Mouse (Mus musculus): ENCODE measurements around the gene Cfap65. TPM values are rescaled to one million over a fixed set of nuclear protein-coding genes. Genes with fewer than 3 reads are reported as not detected.

Cfap65 gene
- polyA plus RNA-seq, 1 experiment from 2014 or later = 1.1 TPM

- Histone ChIP-seq H3K36me3 (ENCODE audit: control insufficient read depth, insufficient read depth, low read length) (no peaks in the 10 kb centered on the region), H3K9me3 (ENCODE audit: control insufficient read depth, low read length) (no peaks in the 10 kb centered on the region), H3K4me2 (ENCODE audit: low read length) (peak overlapping the region; percentile 67), H3K4me3 (ENCODE audit: low read length) (peak overlapping the region; percentile 42), H3K27me3 (replicated peaks; ENCODE audit: control insufficient read depth, insufficient read depth, low read length) (peaks cover 75% of the 10 kb centered on the region), H3K4me1 (ENCODE audit: control insufficient read depth, insufficient read depth, low read depth, low read length) (peaks cover 32% of the 10 kb centered on the region), H3K9ac (ENCODE audit: low read depth, low read length) (peak overlapping the region; percentile 55), H3K27ac (ENCODE audit: low read depth, low read length) (no peak overlapping the region)
- under 1% methylated on average over 39 of the region's 41 CpGs for WGBS
- ATAC-seq = peak; percentile 22; the same call in 1 of the 2 replicates
Observed at GRCm38 (mm10) chr1:74947986-74948670, 12.7 kb upstream of the Cfap65 start.

GRCm38 (mm10) chr1:74941651-74942360 is 6.4 kb upstream of the Cfap65 start:
- H3K9ac ChIP-seq (ENCODE audit: low read depth, low read length) = no peak overlapping the region
- H3K4me2 ChIP-seq (ENCODE audit: low read length) = no peak overlapping the region
- H3K4me1 ChIP-seq (ENCODE audit: control insufficient read depth, insufficient read depth, low read depth, low read length) = no peaks in the 10 kb centered on the region
- no peak overlapping the region for H3K27ac ChIP-seq (ENCODE audit: low read depth, low read length)
- no peaks in the 10 kb centered on the region for H3K9me3 ChIP-seq (ENCODE audit: control insufficient read depth, low read length)
- no peak for ATAC-seq
- H3K36me3 ChIP-seq (ENCODE audit: control insufficient read depth, insufficient read depth, low read length) = no peaks in the 10 kb centered on the region
- 61% methylated on average over 12 of the region's 12 CpGs for WGBS
- H3K4me3 ChIP-seq (ENCODE audit: low read length) = no peak overlapping the region
- peaks cover 30% of the 10 kb centered on the region for H3K27me3 ChIP-seq (replicated peaks; ENCODE audit: control insufficient read depth, insufficient read depth, low read length)

GRCm38 (mm10) chr1:74939762-74940161 is 4.4 kb upstream of the Cfap65 start:
- Histone ChIP-seq H3K27me3 (replicated peaks; ENCODE audit: control insufficient read depth, insufficient read depth, low read length) (peaks cover 22% of the 10 kb centered on the region), H3K9me3 (ENCODE audit: control insufficient read depth, low read length) (no peaks in the 10 kb centered on the region)

GRCm38 (mm10) chr1:74936221-74936830 is 927 bp upstream of the Cfap65 start:
- WGBS = 56% methylated on average over 12 of the region's 12 CpGs
- no peaks in the 10 kb centered on the region for H3K4me1 ChIP-seq (ENCODE audit: control insufficient read depth, insufficient read depth, low read depth, low read length)
- H3K36me3 ChIP-seq (ENCODE audit: control insufficient read depth, insufficient read depth, low read length) = no peaks in the 10 kb centered on the region
- H3K27me3 ChIP-seq (replicated peaks; ENCODE audit: control insufficient read depth, insufficient read depth, low read length) = peaks cover 17% of the 10 kb centered on the region
- no peak overlapping the region for H3K27ac ChIP-seq (ENCODE audit: low read depth, low read length)
- no peak overlapping the region for H3K9ac ChIP-seq (ENCODE audit: low read depth, low read length)
- no peak for ATAC-seq
- no peak overlapping the region for H3K4me2 ChIP-seq (ENCODE audit: low read length)
- H3K4me3 ChIP-seq (ENCODE audit: low read length) = no peak overlapping the region
- H3K9me3 ChIP-seq (ENCODE audit: control insufficient read depth, low read length) = no peaks in the 10 kb centered on the region

More at GRCm38 (mm10) chr1:74939762-74940161, 4.4 kb upstream of the Cfap65 start:
- H3K4me2 ChIP-seq (ENCODE audit: low read length) = no peak overlapping the region
- H3K9ac ChIP-seq (ENCODE audit: low read depth, low read length) = no peak overlapping the region
- no peaks in the 10 kb centered on the region for H3K4me1 ChIP-seq (ENCODE audit: control insufficient read depth, insufficient read depth, low read depth, low read length)
- no peak overlapping the region for H3K27ac ChIP-seq (ENCODE audit: low read depth, low read length)
- H3K4me3 ChIP-seq (ENCODE audit: low read length) = no peak overlapping the region
- ATAC-seq = no peak
- 11% methylated on average over 3 of the region's 3 CpGs for WGBS
- no peaks in the 10 kb centered on the region for H3K36me3 ChIP-seq (ENCODE audit: control insufficient read depth, insufficient read depth, low read length)

GRCm38 (mm10) chr1:74927621-74928296 is 7.6 kb downstream of the Cfap65 start:
- no peak overlapping the region for H3K4me2 ChIP-seq (ENCODE audit: low read length)
- H3K27me3 ChIP-seq (replicated peaks; ENCODE audit: control insufficient read depth, insufficient read depth, low read length) = 0 out of 2 replicates have a peak, but pooled peaks cover 3% of the 10 kb centered on the region

GRCm38 (mm10) chr1:74926721-74927120 is 8.7 kb downstream of the Cfap65 start:
- ATAC-seq = no peak
- no peaks in the 10 kb centered on the region for H3K27me3 ChIP-seq (replicated peaks; ENCODE audit: control insufficient read depth, insufficient read depth, low read length)

More at GRCm38 (mm10) chr1:74927621-74928296, 7.6 kb downstream of the Cfap65 start:
- ATAC-seq = no peak
- Histone ChIP-seq H3K9me3 (ENCODE audit: control insufficient read depth, low read length) (no peaks in the 10 kb centered on the region), H3K4me1 (ENCODE audit: control insufficient read depth, insufficient read depth, low read depth, low read length) (no peaks in the 10 kb centered on the region), H3K9ac (ENCODE audit: low read depth, low read length) (no peak overlapping the region), H3K4me3 (ENCODE audit: low read length) (no peak overlapping the region), H3K36me3 (ENCODE audit: control insufficient read depth, insufficient read depth, low read length) (no peaks in the 10 kb centered on the region), H3K27ac (ENCODE audit: low read depth, low read length) (no peak overlapping the region)
- WGBS = 84% methylated on average over 9 of the region's 9 CpGs

GRCm38 (mm10) chr1:74924464-74924863 is 10.9 kb downstream of the Cfap65 start:
- Histone ChIP-seq H3K27me3 (replicated peaks; ENCODE audit: control insufficient read depth, insufficient read depth, low read length) (no peaks in the 10 kb centered on the region), H3K36me3 (ENCODE audit: control insufficient read depth, insufficient read depth, low read length) (no peaks in the 10 kb centered on the region), H3K27ac (ENCODE audit: low read depth, low read length) (no peak overlapping the region), H3K4me3 (ENCODE audit: low read length) (no peak overlapping the region), H3K4me2 (ENCODE audit: low read length) (no peak overlapping the region), H3K9ac (ENCODE audit: low read depth, low read length) (no peak overlapping the region), H3K4me1 (ENCODE audit: control insufficient read depth, insufficient read depth, low read depth, low read length) (no peaks in the 10 kb centered on the region), H3K9me3 (ENCODE audit: control insufficient read depth, low read length) (no peaks in the 10 kb centered on the region)
- 69% methylated on average over 4 of the region's 4 CpGs for WGBS
- no peak for ATAC-seq

More at GRCm38 (mm10) chr1:74926721-74927120, 8.7 kb downstream of the Cfap65 start:
- Histone ChIP-seq H3K4me3 (ENCODE audit: low read length) (no peak overlapping the region), H3K4me1 (ENCODE audit: control insufficient read depth, insufficient read depth, low read depth, low read length) (no peaks in the 10 kb centered on the region), H3K9ac (ENCODE audit: low read depth, low read length) (no peak overlapping the region), H3K4me2 (ENCODE audit: low read length) (no peak overlapping the region), H3K9me3 (ENCODE audit: control insufficient read depth, low read length) (no peaks in the 10 kb centered on the region), H3K27ac (ENCODE audit: low read depth, low read length) (no peak overlapping the region), H3K36me3 (ENCODE audit: control insufficient read depth, insufficient read depth, low read length) (no peaks in the 10 kb centered on the region)
- WGBS = 41% methylated on average over 6 of the region's 6 CpGs

GRCm38 (mm10) chr1:74915706-74916105 is 19.7 kb downstream of the Cfap65 start:
- H3K4me2 ChIP-seq (ENCODE audit: low read length) = 0 out of 2 replicates have a peak overlapping the region, but pooled peaks have one; percentile 10
- peaks cover 2% of the 10 kb centered on the region; the same call in 1 of the 2 replicates for H3K27me3 ChIP-seq (replicated peaks; ENCODE audit: control insufficient read depth, insufficient read depth, low read length)
- no peak for ATAC-seq
- H3K4me3 ChIP-seq (ENCODE audit: low read length) = no peak overlapping the region
- H3K36me3 ChIP-seq (ENCODE audit: control insufficient read depth, insufficient read depth, low read length) = no peaks in the 10 kb centered on the region
- WGBS = 27% methylated on average over 13 of the region's 13 CpGs
- no peaks in the 10 kb centered on the region for H3K4me1 ChIP-seq (ENCODE audit: control insufficient read depth, insufficient read depth, low read depth, low read length)
- H3K9me3 ChIP-seq (ENCODE audit: control insufficient read depth, low read length) = no peaks in the 10 kb centered on the region
- no peak overlapping the region for H3K27ac ChIP-seq (ENCODE audit: low read depth, low read length)
- no peak overlapping the region for H3K9ac ChIP-seq (ENCODE audit: low read depth, low read length)
